Mouse (Mus musculus): ENCODE measurements around the gene Elmo3.

The Elmo3 gene

DNA sequence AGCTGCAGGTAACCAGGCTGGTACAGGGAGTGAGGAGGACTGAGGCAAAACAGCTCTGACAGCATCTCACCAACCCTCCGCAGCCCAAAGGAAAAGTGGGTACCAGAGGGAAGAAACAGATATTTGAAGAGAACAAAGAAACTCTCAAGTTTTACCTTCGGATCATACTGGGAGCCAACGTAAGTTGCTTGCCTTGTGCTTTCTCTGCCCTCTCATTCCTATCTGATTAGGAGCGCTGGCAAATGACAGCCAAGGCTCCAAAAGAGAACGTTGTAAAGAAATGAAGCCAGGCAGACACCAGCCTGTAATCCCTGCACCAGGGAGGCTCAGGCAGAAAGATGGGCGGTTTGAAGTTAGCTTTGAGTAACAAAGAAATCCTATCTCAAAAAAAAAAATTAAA, 21.6 kb downstream of the Elmo3 start:
- no peak for DNase-seq (ENCODE audit: low spot score)

DNA sequence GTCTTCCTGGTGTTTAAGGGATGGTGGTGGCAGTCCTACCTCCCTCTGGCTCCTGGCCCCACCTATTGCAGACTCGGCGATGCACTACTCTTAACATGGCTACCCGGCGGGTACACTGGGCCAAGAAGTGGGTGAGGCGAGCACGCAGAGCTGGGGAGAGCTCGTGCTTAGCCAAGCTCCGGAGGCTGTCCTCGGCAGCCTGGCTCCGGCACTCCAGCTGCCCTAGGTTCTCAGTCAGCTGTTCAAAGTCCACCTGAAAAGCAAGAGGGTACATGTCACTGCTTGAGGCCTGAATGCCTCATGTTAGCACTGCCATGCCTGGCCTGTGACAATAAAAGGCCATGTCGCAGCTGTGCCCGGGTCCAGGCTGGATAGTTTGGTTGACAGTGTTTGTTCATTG, 24.9 kb downstream of the Elmo3 start:
- no peak for DNase-seq (ENCODE audit: low spot score)

DNA sequence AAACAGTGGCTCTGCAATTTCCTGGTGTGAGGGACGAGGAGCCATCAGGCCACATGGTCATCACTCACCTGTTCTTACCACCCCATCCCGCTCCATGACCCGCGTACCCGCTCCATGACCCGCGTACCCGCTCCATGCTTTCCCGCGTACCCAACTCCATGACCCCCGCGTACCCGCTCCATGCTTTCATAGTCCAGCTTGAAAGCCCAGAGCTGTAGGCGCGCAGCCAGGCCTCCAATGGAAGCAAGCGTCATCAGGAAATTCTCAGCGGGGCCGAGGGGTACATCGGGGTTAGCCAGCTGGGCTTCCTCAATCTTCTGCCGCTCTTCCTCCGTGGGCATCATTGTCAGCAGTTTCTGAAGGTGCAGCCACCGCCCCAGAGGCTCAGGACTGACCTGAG, 26.1 kb downstream of the Elmo3 start:
- no peak for DNase-seq (ENCODE audit: low spot score)

DNA sequence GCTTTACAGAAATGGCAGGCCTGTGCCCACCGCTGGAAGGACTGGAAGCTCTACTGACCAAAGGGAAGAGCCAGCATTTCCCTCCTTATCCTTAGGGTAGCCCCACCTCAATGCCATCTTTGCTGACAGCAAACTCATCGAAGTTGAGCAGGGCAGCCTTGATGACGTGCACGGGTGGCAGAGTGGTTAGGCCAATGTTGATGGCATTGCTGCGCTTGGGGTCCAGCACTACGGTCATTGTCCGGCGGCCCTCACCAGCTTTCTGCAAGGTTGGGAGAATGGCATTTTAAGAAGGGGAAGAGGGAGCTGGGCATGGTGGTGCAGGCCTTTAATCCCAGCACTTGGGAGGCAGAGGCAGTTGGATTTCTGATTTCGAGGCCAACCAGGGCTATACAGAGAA, 26.5 kb downstream of the Elmo3 start:
- DNase-seq (ENCODE audit: low spot score), result no peak

DNA sequence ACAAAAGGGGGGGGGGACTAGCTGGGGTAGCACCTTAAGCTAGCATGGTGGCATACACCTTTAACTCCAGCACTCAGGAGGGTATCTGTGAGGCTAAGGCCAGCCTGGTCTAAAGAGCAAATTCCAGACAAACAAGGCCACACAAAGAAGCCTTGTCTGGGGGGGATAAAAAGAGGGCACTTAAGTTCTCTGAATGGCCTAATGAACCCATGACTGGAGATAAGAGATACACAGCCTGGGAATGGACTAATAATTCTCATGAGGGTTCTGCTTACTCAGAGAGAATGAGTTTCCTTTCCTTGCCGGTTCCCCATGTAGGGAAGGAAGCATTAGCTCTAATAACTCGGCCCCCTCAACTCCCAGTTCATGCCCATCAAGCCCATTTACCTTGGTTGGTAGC, 27.1 kb downstream of the Elmo3 start:
- no peak for DNase-seq (ENCODE audit: low spot score)

DNA sequence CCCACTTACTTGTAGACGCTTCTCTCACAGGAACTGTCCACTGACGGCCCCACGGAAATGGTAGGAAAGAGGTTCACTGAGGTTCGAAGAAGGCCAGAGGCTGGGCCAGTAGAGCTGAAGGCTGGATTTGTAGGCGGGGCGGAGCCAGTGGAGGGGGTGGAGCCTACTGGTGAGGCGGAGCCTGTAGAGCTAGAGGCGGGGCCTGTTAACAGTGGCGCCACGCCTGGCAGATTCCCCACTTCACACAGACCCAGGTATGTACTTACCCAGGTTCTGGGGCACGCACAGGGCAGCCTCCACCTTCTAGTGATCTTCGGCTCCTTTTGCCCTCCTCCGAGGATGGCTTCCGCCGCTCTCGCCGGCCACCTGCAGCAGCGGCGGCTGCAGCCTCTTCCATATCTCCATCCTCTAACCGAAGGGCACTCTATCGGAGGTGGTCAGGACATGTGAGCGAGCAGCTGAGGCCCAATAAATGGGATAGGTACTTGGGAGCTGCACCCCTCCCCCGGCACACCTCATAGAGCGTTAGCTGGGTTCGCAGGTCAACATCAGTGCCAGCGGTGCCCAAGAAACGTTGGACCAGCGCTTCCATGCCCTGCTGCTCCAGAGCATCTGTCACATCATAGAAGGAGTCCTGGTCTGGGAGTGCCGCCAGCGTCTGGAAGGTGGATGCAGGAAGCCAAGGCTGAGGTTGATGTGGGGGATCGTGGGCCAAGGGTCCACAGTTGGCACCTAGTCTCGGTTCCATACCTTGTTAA, 31.2 kb downstream of the Elmo3 start:
- no peak for DNase-seq (ENCODE audit: low spot score)

DNA sequence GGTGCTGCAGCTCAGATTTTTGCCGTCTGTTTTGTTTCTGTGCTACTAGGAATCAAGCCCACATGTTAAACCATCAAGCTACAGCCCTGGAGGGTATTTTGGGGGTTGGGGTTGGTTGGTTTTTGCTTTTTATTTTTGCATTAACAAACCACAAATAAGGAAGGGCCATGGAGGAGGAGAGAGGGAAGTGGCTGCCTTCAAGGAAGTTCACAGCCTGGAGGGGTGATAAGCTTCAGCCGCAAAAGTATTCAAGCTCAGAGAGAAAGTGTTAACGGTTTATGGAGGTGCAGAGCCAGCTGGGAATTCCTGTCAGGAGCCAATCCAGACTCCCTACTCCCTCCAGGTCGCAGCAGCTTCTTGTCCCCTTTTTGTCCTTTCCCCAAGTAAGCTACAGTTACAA, 33.6 kb downstream of the Elmo3 start:
- DNase-seq (ENCODE audit: low spot score), result no peak

DNA sequence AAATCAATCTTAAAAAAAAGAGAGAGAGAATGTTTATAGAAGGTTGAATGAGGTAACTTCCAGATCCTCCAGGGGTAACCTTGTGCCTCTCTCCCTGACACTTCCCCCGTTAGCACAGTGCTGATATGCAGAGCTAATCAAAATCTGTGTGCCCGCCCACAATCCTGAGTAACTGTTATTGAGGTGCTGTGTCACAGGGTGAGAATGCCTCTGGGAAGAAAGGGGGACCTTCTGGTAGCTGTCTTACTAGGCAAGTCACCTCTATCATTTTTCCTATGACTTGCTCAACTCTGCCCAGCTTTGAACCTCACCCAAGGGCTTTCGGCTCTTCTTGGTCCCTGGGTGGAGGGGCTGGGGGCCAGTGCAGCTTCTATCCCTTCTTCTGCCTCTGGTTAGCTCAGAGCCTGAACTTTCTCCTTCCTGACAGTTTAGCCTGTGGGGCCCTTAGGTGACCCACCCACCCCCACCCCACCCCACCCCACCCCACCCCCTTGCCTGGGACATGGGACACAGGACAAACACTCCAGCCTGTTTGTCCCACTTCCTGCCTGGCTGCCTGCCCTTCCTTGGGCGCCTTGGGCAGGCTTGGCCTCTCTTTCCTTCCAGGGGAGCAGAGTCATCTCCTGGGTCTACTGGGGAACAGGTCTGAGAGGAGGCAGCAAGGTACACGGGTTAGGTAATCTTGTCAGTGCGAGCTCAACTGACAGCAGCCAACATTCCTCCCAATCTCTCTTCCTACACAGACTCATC, 34.7 kb downstream of the Elmo3 start:
- DNase-seq (ENCODE audit: low spot score), result no peak

DNA sequence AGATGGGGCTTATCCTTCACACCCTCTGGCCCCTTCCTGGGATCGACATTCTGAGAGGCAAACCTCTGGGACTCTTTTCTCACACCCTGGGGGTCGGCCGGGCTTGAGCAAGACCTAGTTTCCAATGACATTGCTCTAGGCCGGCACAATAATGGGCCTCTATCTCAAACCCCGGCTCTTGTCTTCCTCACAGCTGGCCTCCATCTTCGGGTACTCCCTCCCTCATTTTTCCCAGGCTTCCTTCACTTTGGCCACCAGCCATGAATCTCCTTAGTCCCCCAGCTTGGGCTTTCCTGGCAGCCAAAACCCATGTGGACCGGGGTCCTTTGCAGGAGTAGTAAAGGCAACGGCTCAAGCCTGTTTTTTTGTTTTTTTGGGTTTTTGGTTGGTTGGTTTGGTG, 36.0 kb downstream of the Elmo3 start:
- no peak for DNase-seq (ENCODE audit: low spot score)

DNA sequence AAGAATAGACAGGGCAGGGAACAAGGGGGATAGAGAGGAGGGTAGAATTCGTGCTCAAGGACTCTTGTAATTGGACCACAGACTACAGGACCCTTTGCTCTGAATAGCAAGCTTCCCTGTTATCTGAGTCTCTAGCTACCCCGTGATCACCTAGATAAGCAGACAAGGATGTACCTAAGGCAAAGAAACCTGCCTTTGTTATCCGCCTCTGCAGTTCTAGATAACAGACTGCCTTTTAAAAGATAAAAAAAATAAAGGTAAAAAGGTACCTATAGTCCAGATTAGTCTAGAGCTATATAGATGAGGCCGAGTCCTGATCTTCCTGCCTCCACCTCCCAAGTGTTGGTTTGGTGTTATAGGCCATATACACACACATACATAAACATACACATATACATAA, 37.4 kb downstream of the Elmo3 start:
- no peak for DNase-seq (ENCODE audit: low spot score)

DNA sequence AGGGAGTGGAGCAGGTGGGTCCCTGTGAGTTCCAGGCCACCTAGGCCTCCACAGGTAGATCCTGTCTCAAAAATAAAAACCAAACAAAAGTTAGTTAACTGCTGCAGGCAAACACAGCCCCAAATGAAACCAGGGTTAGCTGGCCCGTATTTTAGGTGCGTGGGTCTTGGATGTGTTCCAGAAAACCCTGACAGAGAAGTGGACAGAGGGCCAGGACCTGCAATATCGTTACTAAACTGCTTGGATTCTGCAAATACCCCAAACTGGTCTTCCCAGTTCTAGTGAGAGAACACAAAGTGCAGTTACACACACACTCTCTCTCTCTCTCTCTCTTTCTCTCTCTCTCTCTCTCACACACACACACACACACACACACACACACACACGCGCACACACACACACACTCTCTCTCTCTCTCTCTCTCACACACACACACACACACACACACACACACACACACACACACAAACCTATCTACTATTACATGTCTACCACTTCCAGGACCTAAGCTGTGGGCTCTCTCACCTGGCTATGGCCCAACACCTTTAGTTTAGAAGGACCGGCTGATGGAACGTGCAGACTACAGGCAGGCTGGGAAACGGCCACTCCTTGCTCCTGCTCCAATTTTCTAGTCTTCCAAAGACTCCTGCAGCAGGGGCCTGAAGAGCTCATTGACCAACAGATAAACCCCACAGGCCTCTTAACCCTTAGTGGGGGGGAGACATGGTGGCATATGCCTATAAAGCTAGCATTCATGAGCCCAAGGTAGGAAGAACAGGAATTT, 38.6 kb downstream of the Elmo3 start:
- no peak for DNase-seq (ENCODE audit: low spot score)

DNA sequence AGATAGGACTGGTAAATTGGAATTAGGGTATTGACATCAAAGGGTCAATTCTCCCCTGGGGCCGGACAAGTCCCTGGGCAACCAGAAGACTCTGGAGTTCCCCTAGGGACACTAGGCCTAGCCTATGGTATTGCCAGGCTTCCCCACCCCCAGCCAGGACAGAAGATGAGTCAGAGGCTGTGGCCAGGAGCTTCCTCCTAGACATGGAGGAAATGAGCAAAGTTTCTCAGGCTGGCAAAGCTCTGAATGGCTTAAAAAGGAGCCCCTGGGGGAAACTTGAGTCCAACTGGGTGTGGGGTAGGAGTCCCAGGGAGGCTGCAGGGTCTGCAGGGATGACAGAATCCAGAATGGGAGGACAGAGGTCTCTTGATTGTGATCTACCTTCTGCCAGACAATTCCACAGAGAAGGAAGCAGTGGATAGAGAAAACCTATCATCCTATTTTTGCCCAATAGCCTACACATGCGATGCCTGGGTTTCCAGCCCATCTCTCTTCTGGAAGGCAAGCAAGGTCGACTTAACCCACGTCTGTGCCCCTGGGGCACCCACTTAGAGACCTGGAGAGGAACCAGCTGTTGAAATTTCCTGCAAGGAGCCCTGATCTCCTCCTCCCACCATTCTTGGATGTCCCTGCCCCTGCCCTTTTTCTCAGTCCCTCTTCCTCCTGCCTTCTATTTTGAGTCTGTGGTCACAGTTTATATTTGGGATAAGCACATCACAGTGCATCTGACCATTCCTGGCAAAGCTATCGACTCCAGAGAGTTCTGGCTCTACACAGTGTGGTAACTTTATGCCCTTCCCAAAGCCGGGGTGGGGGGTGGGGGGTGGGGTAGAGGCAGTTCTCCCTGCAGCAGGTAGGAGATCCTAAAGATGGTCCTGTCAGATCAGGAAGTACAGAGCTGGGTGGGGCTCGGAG, 39.9 kb downstream of the Elmo3 start:
- DNase-seq (ENCODE audit: low spot score), result peak; percentile 84

DNA sequence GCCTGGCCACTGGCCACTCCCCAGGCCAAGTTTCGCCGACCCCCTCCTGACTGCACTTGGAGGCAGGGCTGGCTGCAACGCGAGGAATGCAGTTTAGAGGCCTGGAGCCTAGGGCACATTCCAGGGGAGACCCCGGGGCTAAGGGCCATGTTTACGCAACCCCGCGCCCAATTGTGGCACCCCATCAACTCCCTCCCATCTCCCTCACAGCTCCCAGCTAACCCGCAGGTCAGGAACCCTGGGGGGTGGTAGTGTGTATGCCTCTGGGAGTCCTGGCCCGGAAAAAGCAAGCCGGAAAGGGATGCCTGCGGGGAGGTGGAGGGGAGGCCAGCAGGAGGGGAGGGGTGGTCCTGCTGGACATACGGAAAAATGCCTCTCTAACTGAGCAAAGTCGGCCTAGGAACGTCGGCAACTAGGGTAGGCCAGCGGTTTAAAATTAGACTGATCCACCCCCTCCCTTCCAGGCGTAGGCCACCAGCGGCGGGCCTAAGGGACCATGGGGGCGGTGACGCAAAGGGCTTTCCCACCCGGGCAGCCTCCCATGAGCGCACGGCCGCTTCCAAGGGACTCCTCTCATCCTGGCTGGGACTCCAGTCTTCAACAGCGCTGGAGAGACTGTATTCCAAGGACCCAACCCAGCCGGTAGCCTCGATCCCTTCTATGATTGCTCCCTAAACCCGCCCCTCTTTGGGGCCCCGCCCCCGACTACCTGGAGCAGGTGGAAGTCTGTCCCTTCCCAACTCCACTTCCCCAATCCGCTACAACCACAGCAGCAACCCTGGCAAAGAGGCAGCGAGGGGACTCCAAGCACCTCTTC, 41.4 kb downstream of the Elmo3 start:
- peak; percentile 64 for DNase-seq (ENCODE audit: low spot score)

DNA sequence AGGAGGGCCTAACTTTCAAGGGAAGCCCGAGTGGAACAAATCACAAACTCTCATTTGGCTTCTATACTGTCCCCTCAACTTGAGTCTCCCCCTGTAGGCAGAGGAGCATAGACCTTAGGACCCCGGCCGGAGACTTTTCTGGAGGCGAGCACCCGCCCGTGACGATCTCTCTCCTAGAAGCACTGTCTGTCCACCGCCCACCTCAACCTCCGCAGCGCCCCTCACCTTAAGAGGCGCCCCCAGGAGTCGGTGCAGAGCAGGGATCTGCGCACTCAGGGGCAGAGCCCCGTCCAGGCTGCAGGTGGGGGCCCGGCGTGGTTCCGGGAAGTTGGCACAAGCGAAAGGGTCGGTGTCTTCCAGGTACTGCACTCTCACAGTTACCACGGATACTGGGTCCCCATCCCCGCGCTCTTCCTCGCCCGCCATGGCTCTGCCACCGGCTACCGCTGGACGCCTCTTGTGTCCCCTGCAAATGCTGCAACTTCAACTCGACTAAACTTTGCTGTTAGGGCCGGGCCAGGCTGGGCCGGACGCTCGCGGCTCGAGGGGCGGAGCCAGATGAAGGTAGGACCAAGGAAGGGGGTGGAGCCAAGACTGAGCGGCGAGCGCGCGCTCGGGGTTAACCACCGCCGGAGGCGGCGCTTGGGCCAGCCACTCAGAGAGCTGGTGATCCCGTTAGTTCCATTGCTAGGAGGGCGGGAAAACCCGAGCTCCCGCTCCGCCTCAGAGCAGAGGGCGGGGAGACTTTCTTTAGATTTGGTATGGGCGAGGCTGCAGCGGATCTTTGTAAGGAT, 42.2 kb downstream of the Elmo3 start, which contains the start of gene Fhod1:
Gene Fhod1, minus strand, starts transcription at position 526 of the 794 bp plus-strand sequence.
- peak; percentile 97 for DNase-seq (ENCODE audit: low spot score)

DNA sequence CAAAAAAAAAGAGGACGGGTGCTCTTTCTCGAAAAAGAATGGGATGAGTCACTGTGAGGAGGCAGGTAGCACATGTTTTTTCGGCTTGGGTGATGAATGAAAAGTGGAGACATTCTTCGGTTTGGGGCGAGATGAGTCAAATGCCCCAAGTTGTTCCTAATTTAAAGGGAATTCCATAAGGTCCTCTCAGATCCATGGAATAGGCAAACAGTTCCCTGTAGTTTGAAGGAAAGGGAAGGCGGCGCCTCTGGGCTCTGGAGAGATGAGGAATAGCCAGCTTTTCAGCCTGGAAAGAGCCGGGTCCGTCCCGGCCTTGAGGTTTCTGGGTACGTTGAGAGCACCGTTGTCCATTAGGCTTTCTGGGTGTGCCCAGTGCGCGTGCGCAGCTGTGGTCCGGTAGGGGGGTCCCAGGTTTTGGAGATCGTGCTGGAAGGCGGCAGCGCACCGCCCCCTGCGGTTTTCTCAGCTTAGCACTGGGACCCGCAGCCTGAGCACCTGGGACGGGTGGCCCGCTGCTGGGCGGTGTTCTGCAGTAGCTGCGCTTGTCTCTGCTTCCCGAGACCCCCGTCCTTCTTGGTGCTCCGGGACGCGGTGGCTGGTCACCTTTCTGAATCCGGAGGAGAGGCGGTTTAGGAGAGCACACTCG, 43.2 kb downstream of the Elmo3 start, which contains the start of gene Slc9a5:
Gene Slc9a5, plus strand, starts transcription at position 394 of the 646 bp plus-strand sequence.
- DNase-seq (ENCODE audit: low spot score), result peak; percentile 81

DNA sequence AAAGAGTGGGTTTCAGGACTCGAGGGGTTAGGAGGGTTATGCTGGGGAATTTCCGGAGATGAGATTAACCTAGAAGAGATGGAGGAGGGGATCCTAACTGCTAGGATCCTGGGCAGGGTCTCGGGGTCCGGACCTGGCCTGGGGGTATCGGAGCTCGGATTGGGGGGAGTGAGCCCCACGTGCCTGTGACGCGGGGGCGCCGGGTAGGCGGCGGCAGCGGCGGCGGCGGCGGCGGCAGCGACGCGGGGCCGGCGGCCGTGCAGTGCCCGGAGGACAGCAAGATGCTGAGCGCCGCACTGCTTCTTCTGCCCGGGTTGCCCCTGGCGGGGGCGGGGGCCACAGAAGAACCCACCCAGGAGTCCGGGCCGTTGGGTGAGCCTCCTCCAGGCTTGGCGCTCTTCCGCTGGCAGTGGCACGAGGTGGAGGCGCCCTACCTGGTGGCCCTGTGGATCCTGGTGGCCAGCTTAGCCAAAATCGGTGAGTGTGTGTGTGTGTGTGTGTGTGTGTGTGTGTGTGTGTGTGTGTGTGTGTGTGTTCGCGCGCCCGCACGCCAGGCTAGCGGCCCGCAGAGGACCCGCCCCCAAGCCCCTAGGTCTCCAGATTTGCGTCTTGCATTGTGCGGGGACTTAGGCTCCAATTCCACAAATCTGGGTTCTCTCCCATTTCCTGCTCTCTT, 43.8 kb downstream of the Elmo3 start:
- peak; percentile 59 for DNase-seq (ENCODE audit: low spot score)

DNA sequence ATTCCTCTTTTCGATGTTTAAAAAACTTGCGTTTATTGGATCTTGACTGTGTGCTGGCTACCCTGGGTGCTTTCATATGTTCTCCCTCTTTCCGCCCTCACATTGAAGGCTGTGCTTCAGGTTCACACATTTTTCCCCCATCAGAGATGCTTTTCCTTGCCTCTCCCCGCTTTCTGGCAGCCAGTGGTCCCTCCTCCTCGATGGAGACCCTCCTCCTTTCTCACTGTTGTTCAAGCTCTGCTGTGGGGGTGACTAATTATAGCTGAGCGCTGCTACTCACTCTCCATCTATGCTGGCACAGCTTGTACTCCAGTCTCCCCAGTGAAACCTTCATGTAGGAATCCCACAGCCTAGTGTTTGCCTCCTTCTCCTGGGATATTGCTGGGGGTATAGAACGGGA, 44.8 kb downstream of the Elmo3 start:
- DNase-seq (ENCODE audit: low spot score), result no peak

DNA sequence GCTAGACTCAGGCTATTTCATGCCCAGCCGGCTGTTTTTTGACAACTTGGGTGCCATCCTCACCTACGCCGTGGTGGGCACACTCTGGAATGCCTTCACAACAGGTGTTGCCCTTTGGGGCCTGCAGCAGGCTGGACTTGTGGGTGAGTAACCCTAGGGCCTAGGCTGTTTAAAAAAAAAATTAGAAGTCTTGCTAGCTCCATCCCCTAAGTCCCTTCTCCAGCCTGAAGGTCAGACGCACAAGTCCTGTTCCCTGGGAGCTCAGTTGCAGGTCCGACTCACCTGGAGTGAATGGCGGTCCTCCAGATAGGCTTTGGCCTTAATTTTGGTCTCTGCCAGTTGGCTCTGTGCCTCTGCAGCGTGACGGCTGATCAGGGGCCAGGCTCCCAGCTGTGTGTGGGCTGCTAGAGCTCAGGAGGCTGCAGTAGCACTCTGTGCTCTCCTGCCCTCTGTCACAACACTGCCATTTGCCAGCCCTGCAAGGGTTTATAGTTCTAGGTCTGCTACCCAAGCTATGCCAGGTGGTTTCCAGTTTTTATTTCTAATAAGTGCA, 48.3 kb downstream of the Elmo3 start:
- no peak for DNase-seq (ENCODE audit: low spot score)

Data from MN1 (cell line).